Mouse (Mus musculus) left cerebral cortex, adult 6 months (tissue): ENCODE data around the gene Ptpru. TPM values are rescaled to one million over a fixed set of nuclear protein-coding genes. Genes with fewer than 3 reads are reported as not detected.

Experiments used
- long read RNA-seq, 2 experiments: library from polyadenylated mRNA; unstranded; transcript quantifications; one replicate each; pipeline ENCODE4 v2.0.0; 2019 to 2020
- polyA plus RNA-seq: library from polyadenylated mRNA; unstranded; fragments of <200 nt; fragmentation: Nextera tagmentation; gene quantifications from 2 replicates; pipeline ENCODE4 v1.2.3, GENCODE M21; 2021

The Ptpru gene
- polyA plus RNA-seq = 8.2 and 9.9 TPM in 2 replicates
- long read RNA-seq, experiment 1, partial matches to known transcripts = 6 of 16 reads
- long read RNA-seq, experiment 1, other reads (novel, unspliced or antisense) = 10 of 16 reads
- long read RNA-seq, experiment 2, partial matches to known transcripts = 8 of 8 reads
- long read RNA-seq, experiment 2, other reads (novel, unspliced or antisense) = 0 of 8 reads

GRCm38 (mm10) chr4:131837872-131838524 lies at the start of gene Ptpru:
Gene Ptpru (minus strand): TSS chr4:131838288.

GRCm38 (mm10) chr4:131873293-131874168 lies 35.4 kb upstream of the Ptpru start, which contains the start of gene Srsf4:
Gene Srsf4 (plus strand): TSS chr4:131873617.

GRCm38 (mm10) chr4:131843290-131843743 lies 5.2 kb upstream of the Ptpru start, which contains the start of gene Mecr:
Gene Mecr (plus strand): TSS chr4:131843470.

Other genes starting within 250 kb of the Ptpru start
- 19.2 and 21.5 TPM in 2 replicates for gene Mecr, start 5.2 kb upstream of the Ptpru start, polyA plus RNA-seq
- 39.5 and 47.1 TPM in 2 replicates for gene Srsf4, start 35.3 kb upstream of the Ptpru start, polyA plus RNA-seq
- gene Tmem200b, start 83.5 kb upstream of the Ptpru start, polyA plus RNA-seq = 2.1 and 8.7 TPM in 2 replicates
- gene Gm10300, start 236.4 kb upstream of the Ptpru start, polyA plus RNA-seq = 0.13 and 0.21 TPM in 2 replicates
- 5.7 and 7.3 TPM in 2 replicates for gene Epb41, start 237.0 kb upstream of the Ptpru start, polyA plus RNA-seq